Mouse (Mus musculus) inflammation-experienced regulatory T-cells (primary cell): ENCODE results near the gene Olfml2a. TPM values are rescaled to one million over a fixed set of nuclear protein-coding genes. Genes with fewer than 3 reads are reported as not detected.

ENCODE experiments used
- polyA plus RNA-seq, 2 experiments: library from polyadenylated mRNA; unstranded; fragments of 100-300 nt; shearing (Covaris generic); gene quantifications; one replicate each; pipeline ENCODE4 v1.2.1; 2017

The Olfml2a gene
- under 1 TPM; 0.04 to 0.72 TPM for polyA plus RNA-seq

GRCm38 (mm10) chr2:38931851-38932667 is at the start of gene Olfml2a:
TSS of gene Olfml2a (plus strand) at chr2:38931978.

GRCm38 (mm10) chr2:38927115-38927979 is 4.4 kb upstream of the Olfml2a start, which contains the start of gene Nr6a1:
TSS of gene Nr6a1 (minus strand) at chr2:38927688.

GRCm38 (mm10) chr2:38997386-38998374 is 65.9 kb downstream of the Olfml2a start, which contains the start of gene Wdr38:
TSS of gene Wdr38 (plus strand) at chr2:38997476.

GRCm38 (mm10) chr2:39004880-39005435 is 73.2 kb downstream of the Olfml2a start, which contains the start of gene Arpc5l:
TSS of gene Arpc5l (plus strand) at chr2:39005348.

GRCm38 (mm10) chr2:39005574-39006079 is 73.8 kb downstream of the Olfml2a start, which contains the start of gene Rpl35:
TSS of gene Rpl35 (minus strand) at chr2:39005624.

Other genes starting within 250 kb of the Olfml2a start
- gene Nr5a1, start 217.4 kb upstream of the Olfml2a start, polyA plus RNA-seq: under 1 TPM in 1 of 2 experiments, not detected in 1; 0.16 TPM
- 1 to 10 TPM in 1 of 2 experiments, under 1 TPM in 1; 0.58 to 1.8 TPM for gene Nr6a1, start 4.3 kb upstream of the Olfml2a start, polyA plus RNA-seq
- 1 to 10 TPM; 1.0 to 2.2 TPM for gene Wdr38, start 65.5 kb downstream of the Olfml2a start, polyA plus RNA-seq
- gene Arpc5l, start 73.4 kb downstream of the Olfml2a start, polyA plus RNA-seq: 100 to 1,000 TPM; 158 to 191 TPM
- 100 to 1,000 TPM; 351 to 416 TPM for gene Rpl35, start 73.6 kb downstream of the Olfml2a start, polyA plus RNA-seq
- gene Golga1, start 133.6 kb downstream of the Olfml2a start, polyA plus RNA-seq: 10 to 100 TPM; 36.6 to 40.3 TPM